17 mouse cellular contexts compared by ENCODE assay signal in genomic region chr7:98382784-98383183, GRCm38 (mm10). TPM values are rescaled to one million over a fixed set of nuclear protein-coding genes. Genes with fewer than 3 reads are reported as not detected.
"Had no signal": no experiment of that assay in that cellular context is flagged by ENCODE, and none has a peak within 500 bp of the region (broad histone marks: within the 10 kb centered on the region; RNA-seq: fewer than 3 reads in every experiment).

No protein-coding gene starts in this region.

- H3K4me2 ChIP-seq: limb, embryonic 13.5 days; liver, embryonic 13.5 days; midbrain, embryonic 12.5 days; neural tube, embryonic 13.5 days; stomach, embryonic 15.5 days had no signal

- H3K27ac ChIP-seq: limb, embryonic 13.5 days; liver, embryonic 13.5 days; midbrain, embryonic 12.5 days; neural tube, embryonic 13.5 days; stomach, embryonic 15.5 days had no signal

- H3K4me1 ChIP-seq: midbrain, embryonic 12.5 days had no signal

- H3K27me3 ChIP-seq: limb, embryonic 13.5 days; liver, embryonic 13.5 days; midbrain, embryonic 12.5 days; neural tube, embryonic 13.5 days; stomach, embryonic 15.5 days had no signal

- ATAC-seq: midbrain, embryonic 16.5 days had no signal

- H3K36me3 ChIP-seq: limb, embryonic 13.5 days; liver, embryonic 13.5 days; midbrain, embryonic 12.5 days; neural tube, embryonic 13.5 days; stomach, embryonic 15.5 days had no signal

- H3K9me3 ChIP-seq: limb, embryonic 13.5 days; liver, embryonic 13.5 days; midbrain, embryonic 12.5 days; neural tube, embryonic 13.5 days; stomach, embryonic 15.5 days had no signal

- H3K4me3 ChIP-seq: limb, embryonic 13.5 days; liver, embryonic 13.5 days; midbrain, embryonic 12.5 days; neural tube, embryonic 13.5 days; stomach, embryonic 15.5 days had no signal

- DNase-seq: left cerebral cortex, postnatal 4 days; liver, embryonic 13.5 days; retina, postnatal 1 day; right cerebral cortex, postnatal 4 days; thymus, postnatal 36 days had no signal

- H3K9ac ChIP-seq: limb, embryonic 13.5 days; liver, embryonic 13.5 days; midbrain, embryonic 12.5 days; neural tube, embryonic 13.5 days; stomach, embryonic 15.5 days had no signal

RNA-seq across cellular contexts. Expression of gene Tsku, which starts 21.7 kb away (rescaled TPM):
- total RNA-seq: megakaryocyte-erythroid progenitor cell, adult 5-6 weeks had no signal

RNA-seq across cellular contexts. Expression of gene Gucy2d, which starts 57.4 kb away (rescaled TPM):
- total RNA-seq: layer of hippocampus, postnatal 14 days; left cerebral cortex, adult 18-20 months; left cerebral cortex, postnatal 10 days; megakaryocyte-erythroid progenitor cell, adult 5-6 weeks had no signal
- polyA plus RNA-seq: limb, embryonic 13.5 days; liver, embryonic 13.5 days; lung, embryonic 16.5 days; midbrain, embryonic 12.5 days; neural tube, embryonic 13.5 days; spleen, adult 2 months; thymus, postnatal 0 days had no signal
